Mouse (Mus musculus) liver, embryonic 14.5 days (tissue): Measurements from ENCODE around the gene Med22.

Experiments used
- CTCF ChIP-seq: IDR thresholded peaks from 2 replicates; pipeline ENCODE4 v1.5.1; 2016; ENCODE audit warnings: antibody characterized with exemption, low read depth, control low read depth
- EP300 ChIP-seq: IDR thresholded peaks from 2 replicates; pipeline ENCODE4 v1.6.1; 2016; ENCODE audit warnings: antibody characterized with exemption, low read depth

GRCm38 (mm10) chr2:26914148-26914941, 3.9 kb upstream of the Med22 start:
- no peak for TF ChIP-seq CTCF
- TF ChIP-seq EP300: no peak
